Mouse (Mus musculus) spleen, adult 2 months (tissue): Measurements from ENCODE around the gene Scn7a.

Source experiments
- CTCF ChIP-seq: fragments of 200-500 bp; IDR thresholded peaks from 2 replicates; pipeline ENCODE4 v1.5.1; 2011; ENCODE audit warnings: mild to moderate bottlenecking, inconsistent platforms; ENCODE audit not compliant: insufficient read depth, insufficient read length, insufficient replicate concordance; ENCODE audit errors: extremely low read depth
- POLR2A ChIP-seq: fragments of 200-500 bp; IDR thresholded peaks from 2 replicates; pipeline ENCODE4 v1.6.1; 2011; ENCODE audit warnings: low read depth, low read length, inconsistent platforms

DNA sequence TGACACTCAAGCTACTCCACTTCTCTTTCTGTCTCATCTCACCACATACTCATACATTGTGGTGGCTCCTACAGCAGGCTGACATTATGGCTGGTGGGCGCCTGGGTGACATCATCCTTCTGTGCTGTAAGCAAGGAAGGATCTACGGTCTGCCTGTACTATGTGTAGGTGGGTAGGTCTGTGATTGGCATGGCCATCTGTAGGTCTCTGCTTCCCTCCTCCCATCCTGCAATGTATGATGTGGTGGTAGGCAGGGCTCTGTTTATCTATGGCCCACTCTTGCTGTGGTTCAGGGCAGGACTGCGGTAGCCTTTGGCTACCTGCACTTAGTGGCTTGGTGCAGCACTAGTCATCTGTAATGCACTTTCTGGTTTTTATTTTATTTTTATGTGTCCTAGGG, 128.3 kb downstream of the Scn7a start:
- TF ChIP-seq POLR2A (no peak), CTCF (no peak)
